Mouse (Mus musculus) midbrain, embryonic 16.5 days (tissue): ENCODE measurements at regions not wholly inside any gene's neighbourhood (a gene's known extent, or its start where the extent isn't known, plus 50 kb on each side); places are given as distances from the start of the nearest gene placed in this dataset.

Experiments used
- ATAC-seq: fragments of 200-750 bp; cut with Nextera tagmentation; 2 replicates; pipeline ENCODE4 v1.8.0; 2017; ENCODE audit warnings: moderate TSS enrichment
- H3K27ac ChIP-seq: fragments of 300-500 bp; sonication (generic); 2 replicates; pipeline ENCODE4 v1.5.1; 2014; ENCODE audit warnings: mild to moderate bottlenecking, low read length, mixed read lengths
- H3K27me3 ChIP-seq: fragments of 300-500 bp; sonication (generic); 2 replicates; pipeline ENCODE4 v1.6.1; 2014; ENCODE audit warnings: low read depth, low read length, mixed read lengths; ENCODE audit not compliant: control insufficient read depth, insufficient read depth
- H3K36me3 ChIP-seq: fragments of 300-500 bp; sonication (generic); 2 replicates; pipeline ENCODE4 v1.6.1; 2014; ENCODE audit warnings: mild to moderate bottlenecking, low read length, moderate library complexity, mixed read lengths; ENCODE audit not compliant: control insufficient read depth, insufficient read depth
- H3K4me1 ChIP-seq: fragments of 300-500 bp; sonication (generic); 2 replicates; pipeline ENCODE4 v1.6.1; 2014; ENCODE audit warnings: mild to moderate bottlenecking, low read length, mixed read lengths; ENCODE audit not compliant: control insufficient read depth, insufficient read depth
- H3K4me2 ChIP-seq: fragments of 300-500 bp; sonication (generic); 2 replicates; pipeline ENCODE4 v1.6.1; 2014; ENCODE audit warnings: mild to moderate bottlenecking, low read length, mixed read lengths
- H3K4me3 ChIP-seq: fragments of 300-500 bp; sonication (generic); 2 replicates; pipeline ENCODE4 v1.5.1; 2014; ENCODE audit warnings: low read depth, mild to moderate bottlenecking, low read length, moderate library complexity, mixed read lengths
- H3K9ac ChIP-seq: fragments of 300-500 bp; sonication (generic); 2 replicates; pipeline ENCODE4 v1.6.1; 2014; ENCODE audit warnings: low read depth, low read length, mixed read lengths
- H3K9me3 ChIP-seq: fragments of 300-500 bp; sonication (generic); replicated peaks from 2 replicates; pipeline ENCODE4 v1.6.1; 2014; ENCODE audit warnings: mild to moderate bottlenecking, low read length, mixed read lengths; ENCODE audit not compliant: control insufficient read depth, poor library complexity, severe bottlenecking
- WGBS: fragments of 180-500 bp; shearing (Covaris S2); extraction: QIAGEN DNeasy Blood & Tissue Kit; methylation state at CpG from one replicate; pipeline ENCODE4 v1.1.7; 2014; 5-methylcytosine and 5-hydroxymethylcytosine counted together

DNA sequence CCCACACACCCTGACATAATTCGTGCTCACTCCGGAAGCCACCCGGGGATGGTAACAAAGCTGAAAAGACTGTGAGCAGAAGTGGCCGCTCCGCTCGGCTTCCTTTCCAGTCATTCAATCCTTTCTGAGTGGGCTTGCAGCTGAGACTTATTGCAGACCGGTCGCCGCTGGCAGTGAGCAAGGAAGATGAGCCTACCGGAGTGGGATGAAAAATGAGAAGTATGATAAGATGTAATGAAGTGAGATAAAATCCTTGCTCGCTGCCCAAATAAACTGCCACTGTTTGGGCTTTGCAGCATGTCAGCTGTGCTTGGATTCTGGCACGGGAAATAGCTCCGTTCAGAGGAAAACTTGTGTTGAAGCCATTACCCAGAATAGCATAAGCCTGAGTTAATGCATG, 82.7 kb upstream of the Lingo2 start:
- Histone ChIP-seq H3K4me3 (peak overlapping the region; percentile 15; the same call in 1 of the 2 replicates), H3K4me1 (no peaks in the 10 kb centered on the region), H3K36me3 (no peaks in the 10 kb centered on the region), H3K27ac (no peak overlapping the region), H3K9ac (no peak overlapping the region), H3K27me3 (no peaks in the 10 kb centered on the region), H3K9me3 (no peaks in the 10 kb centered on the region), H3K4me2 (peak overlapping the region; percentile 41)
- no peak for ATAC-seq
- 51% methylated on average over 13 of the region's 13 CpGs for WGBS
